Mouse (Mus musculus) cerebellum, adult 2 months (tissue): ENCODE results near the gene Pjvk.

ENCODE experiments used
- CTCF ChIP-seq: fragments of 200-500 bp; IDR thresholded peaks from 2 replicates; pipeline ENCODE4 v1.5.1; 2011; ENCODE audit warnings: low read depth, mild to moderate bottlenecking, control low read depth, low read length, moderate library complexity, borderline replicate concordance; ENCODE audit not compliant: insufficient read depth
- POLR2A ChIP-seq: fragments of 200-500 bp; IDR thresholded peaks from 2 replicates; pipeline ENCODE4 v1.6.1; 2011; ENCODE audit warnings: low read length, control low read depth, borderline replicate concordance; ENCODE audit not compliant: insufficient read depth

DNA sequence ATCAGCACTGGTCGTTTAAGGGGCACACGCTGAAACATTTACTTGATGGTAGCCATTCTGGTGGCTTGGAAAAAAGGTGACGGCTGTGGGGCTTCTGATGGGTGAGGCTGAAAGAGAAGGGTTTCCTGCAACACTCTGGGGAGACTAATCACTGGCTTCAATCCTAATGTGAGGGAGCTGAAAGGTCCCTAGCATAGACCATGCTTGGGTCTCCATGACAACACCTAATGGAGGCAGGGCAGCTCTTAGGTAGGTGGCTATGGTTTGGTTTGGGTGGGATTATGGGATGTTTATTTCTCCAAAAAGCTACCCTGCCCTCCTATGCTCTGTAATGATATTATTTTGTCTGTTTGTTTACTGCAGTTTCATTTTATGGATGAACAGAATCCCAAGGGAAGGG, 7.2 kb downstream of the Pjvk start:
- no peak for TF ChIP-seq CTCF
- TF ChIP-seq POLR2A, result no peak
